Mouse (Mus musculus) lung, adult 2 months (tissue): ENCODE measurements around the gene Itga1. TPM values are rescaled to one million over a fixed set of nuclear protein-coding genes. Genes with fewer than 3 reads are reported as not detected.

Source experiments
- DNase-seq: peaks from one replicate; pipeline ENCODE4 v3.0.0; 2022
- H3K4me1 ChIP-seq: fragments of 200-500 bp; 2 replicates; pipeline ENCODE4 v1.6.1; 2011; ENCODE audit warnings: low read length; ENCODE audit not compliant: control insufficient read depth, insufficient read depth
- H3K4me3 ChIP-seq: fragments of 200-500 bp; replicated peaks from 2 replicates; pipeline ENCODE3; 2011; ENCODE audit warnings: low read depth, mild to moderate bottlenecking, control low read depth, low read length; ENCODE audit errors: extremely low read depth
- CTCF ChIP-seq: fragments of 200-500 bp; IDR thresholded peaks from 2 replicates; pipeline ENCODE4 v1.5.1; 2011; ENCODE audit warnings: mild to moderate bottlenecking, low read length, control low read depth; ENCODE audit not compliant: insufficient read depth
- POLR2A ChIP-seq: fragments of 200-500 bp; IDR thresholded peaks from 2 replicates; pipeline ENCODE4 v1.6.1; 2011; ENCODE audit warnings: low read depth, mild to moderate bottlenecking, control low read depth, low read length, borderline replicate concordance; ENCODE audit errors: extremely low read depth
- WGBS: fragments of 180-500 bp; shearing (Covaris S2); methylation state at CpG from one replicate; pipeline ENCODE4 v1.1.7; 2018; 5-methylcytosine and 5-hydroxymethylcytosine counted together
- polyA plus RNA-seq: library from polyadenylated mRNA; depleted of rRNA; stranded (reverse); fragments of >200 nt; gene quantifications from 2 replicates; pipeline ENCODE4 v1.2.3, GENCODE M21; 2012

Itga1 gene
- polyA plus RNA-seq, 1 experiment: 36.1 TPM

DNA sequence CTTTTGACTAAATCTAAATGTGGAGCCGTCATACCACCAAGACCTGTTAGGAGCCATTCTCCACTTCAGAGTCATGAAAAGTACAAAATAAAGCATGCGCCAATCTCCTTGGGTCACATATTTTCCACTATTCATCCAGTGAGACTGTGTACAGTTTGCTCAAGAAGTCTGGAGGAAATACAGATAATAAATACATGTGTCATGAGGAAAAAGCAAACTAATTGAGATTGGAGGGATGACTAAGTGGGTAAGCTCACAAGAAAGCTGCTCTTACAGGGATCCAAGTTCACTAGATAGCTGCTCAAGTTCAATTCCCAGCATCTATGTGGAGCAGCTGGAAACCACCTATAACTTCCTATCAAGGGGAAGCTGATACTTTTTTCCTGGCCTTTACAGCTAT is 24.8 kb upstream of the Itga1 start:
- no peak overlapping the region for H3K4me3 ChIP-seq
- H3K4me1 ChIP-seq: 0 out of 2 replicates have a peak, but pooled peaks cover 3% of the 10 kb centered on the region
- 85% methylated on average over 2 of the region's 2 CpGs for WGBS
- no peak for TF ChIP-seq POLR2A
- no peak for TF ChIP-seq CTCF
- no peak for DNase-seq

- DNase-seq: no peak
- no peak overlapping the region for H3K4me3 ChIP-seq
- 0 out of 2 replicates have a peak, but pooled peaks cover 3% of the 10 kb centered on the region for H3K4me1 ChIP-seq
- TF ChIP-seq CTCF (no peak), POLR2A (no peak)
- 56% methylated on average over 4 of the region's 4 CpGs for WGBS
Measured at GRCm38 (mm10) chr13:115125130-115125529, 23.4 kb upstream of the Itga1 start.

DNA sequence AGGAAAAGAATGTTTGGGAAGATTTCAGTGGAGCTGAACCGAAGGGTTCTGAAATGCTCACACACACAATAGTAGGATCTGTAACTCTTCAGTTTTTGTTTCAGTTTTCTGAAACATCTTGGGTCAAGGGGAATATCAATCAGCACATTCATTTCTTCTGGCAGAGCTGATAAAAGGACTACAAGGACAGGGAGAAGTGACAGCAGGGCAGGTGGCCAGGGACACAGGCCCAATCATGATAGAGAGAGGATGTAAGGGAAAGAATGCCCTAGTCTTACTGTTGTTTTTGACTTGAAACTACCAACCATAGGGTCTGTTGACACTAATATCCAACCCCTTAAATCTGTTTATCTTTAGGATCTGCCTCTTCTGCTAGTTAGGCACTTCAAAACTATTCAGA is 22.8 kb upstream of the Itga1 start:
- WGBS: 55% methylated on average over 1 of the region's 1 CpGs
- H3K4me3 ChIP-seq: no peak overlapping the region
- DNase-seq: no peak
- H3K4me1 ChIP-seq: no peaks in the 10 kb centered on the region
- TF ChIP-seq POLR2A: no peak

DNA sequence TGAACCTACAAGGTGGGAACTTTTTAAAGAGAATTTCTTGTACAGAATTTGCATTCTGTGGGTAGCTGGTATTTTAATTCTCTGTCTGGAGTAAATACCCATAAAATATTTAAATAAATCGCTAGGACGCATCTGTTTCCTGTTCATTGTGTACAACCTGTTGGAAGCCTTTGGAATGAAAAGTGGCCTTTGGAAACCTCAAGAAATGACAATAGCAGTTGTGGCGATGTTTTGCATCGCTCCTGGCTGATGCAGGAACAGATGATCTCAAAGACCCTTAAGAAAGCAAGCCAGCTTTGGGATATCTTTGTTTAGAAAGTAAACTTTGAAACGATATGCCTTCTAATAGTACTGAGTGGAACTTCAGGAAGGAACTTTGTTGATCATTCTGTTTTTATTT is 17.0 kb upstream of the Itga1 start:
- no peak overlapping the region for H3K4me3 ChIP-seq
- 38% methylated on average over 5 of the region's 5 CpGs for WGBS
- H3K4me1 ChIP-seq: no peaks in the 10 kb centered on the region
- TF ChIP-seq POLR2A (no peak), CTCF (no peak)
- no peak for DNase-seq

- Histone ChIP-seq H3K4me3 (no peak overlapping the region), H3K4me1 (no peaks in the 10 kb centered on the region)
- TF ChIP-seq POLR2A: no peak
- DNase-seq: no peak
- whole genome bisulfite sequencing: 66% methylated on average over 3 of the region's 3 CpGs
Measured at GRCm38 (mm10) chr13:115118195-115118594, 16.4 kb upstream of the Itga1 start.

DNA sequence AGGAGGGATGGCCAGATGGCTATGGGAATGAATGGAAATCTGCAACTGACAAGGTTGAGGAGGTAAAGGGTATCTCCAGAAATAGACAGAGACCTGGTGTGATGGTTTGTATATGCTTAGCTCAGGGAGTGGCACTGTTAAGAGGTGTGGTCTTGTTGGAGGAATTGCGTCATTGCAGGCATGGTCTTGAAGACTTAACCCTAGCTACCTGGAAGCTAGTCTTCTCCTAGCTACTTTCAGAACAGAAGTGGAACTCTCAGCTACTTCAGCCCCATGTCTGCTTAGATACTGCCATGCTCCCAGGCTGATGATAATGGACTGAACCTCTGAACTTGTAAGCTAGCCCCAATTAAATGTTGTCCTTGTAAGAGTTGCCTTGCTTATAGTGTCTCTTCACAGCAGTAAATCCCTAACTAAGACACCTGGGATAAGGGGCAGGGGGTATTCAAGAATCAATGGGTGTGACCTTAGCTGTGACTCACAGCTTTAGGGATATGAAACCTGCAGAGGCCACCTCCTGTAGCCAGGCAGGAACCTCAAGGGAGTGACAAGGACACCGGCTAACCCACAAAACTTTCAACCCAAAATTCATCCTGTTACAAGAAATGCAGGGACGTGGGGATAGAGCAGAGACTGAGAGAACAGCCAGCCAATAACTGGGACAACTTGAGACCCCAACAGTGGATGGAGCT is 15.3 kb upstream of the Itga1 start:
- DNase-seq: no peak
- no peak overlapping the region for H3K4me3 ChIP-seq
- WGBS: 81% methylated on average over 3 of the region's 3 CpGs
- TF ChIP-seq POLR2A: no peak
- TF ChIP-seq CTCF: no peak
- H3K4me1 ChIP-seq: no peaks in the 10 kb centered on the region

DNA sequence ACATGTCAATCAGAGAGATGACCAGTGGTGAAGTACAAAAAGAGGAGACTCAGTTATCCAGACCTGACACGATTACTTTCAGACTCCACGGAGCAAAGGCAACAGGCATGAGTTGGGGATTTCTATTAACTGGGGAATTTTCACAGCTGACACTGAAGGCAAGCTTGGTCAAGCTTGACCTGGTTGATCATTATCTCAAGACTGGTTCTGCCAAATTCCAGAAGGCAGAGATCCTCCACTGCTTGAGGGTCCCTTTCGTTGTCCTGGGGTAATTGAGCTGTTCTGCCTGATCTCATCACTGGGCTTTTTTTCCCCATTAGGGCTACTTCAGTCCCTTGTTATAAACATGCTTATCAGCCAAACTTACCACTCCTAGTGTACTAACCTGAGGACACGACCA is 7.9 kb upstream of the Itga1 start:
- Histone ChIP-seq H3K4me3 (no peak overlapping the region), H3K4me1 (peaks cover 7% of the 10 kb centered on the region)
- DNase-seq: no peak
- no peak for TF ChIP-seq POLR2A
- TF ChIP-seq CTCF: no peak
- 77% methylated on average over 4 of the region's 4 CpGs for WGBS

DNA sequence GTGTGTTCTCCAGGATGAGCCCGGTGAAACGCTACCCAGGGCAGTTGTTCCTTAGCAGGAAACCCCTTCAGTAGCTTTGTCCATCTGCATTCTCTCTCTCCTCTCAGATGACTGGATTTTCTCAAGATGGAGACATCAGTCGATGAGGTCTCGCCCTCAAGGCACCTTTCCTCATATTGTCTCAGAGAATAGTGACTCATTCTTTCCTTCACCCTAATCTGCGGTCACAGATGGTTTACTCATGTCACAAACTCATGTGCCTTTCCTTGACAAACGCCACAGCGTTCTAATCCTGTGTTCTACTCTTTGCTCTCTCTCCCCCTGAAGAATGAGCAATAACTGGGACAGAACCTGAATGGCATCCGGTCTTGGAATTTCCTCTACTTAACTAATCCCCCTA is 5.7 kb upstream of the Itga1 start:
- 73% methylated on average over 8 of the region's 8 CpGs for WGBS
- TF ChIP-seq CTCF (no peak), POLR2A (no peak)

DNA sequence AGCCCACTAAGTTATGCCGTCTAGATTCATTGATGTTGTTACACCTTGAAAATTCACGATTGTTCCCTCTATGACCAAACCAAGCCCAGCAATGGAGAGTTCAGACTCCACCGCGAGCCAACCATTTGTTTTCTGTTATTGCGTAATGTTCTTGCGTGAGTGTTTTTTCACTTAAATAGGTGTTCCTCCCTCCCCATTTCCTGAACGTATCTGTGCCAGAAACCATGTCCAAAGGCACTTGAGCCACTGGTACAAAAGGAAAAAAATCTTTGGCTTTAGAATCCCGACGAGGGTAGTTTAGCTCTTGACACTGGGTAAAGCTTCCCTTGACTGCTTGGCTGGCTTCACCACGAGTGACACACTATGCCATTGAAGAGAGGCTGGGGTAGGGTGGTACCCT is 4.4 kb upstream of the Itga1 start:
- TF ChIP-seq CTCF (no peak), POLR2A (no peak)
- Histone ChIP-seq H3K4me3 (no peak overlapping the region), H3K4me1 (peaks cover 7% of the 10 kb centered on the region)
- WGBS: 30% methylated on average over 10 of the region's 10 CpGs
- no peak for DNase-seq

More for the DNA sequence above, 5.7 kb upstream of the Itga1 start:
- Histone ChIP-seq H3K4me1 (peaks cover 7% of the 10 kb centered on the region), H3K4me3 (no peak overlapping the region)
- DNase-seq: no peak

- H3K4me1 ChIP-seq: peaks cover 9% of the 10 kb centered on the region
- H3K4me3 ChIP-seq: no peak overlapping the region
- 92% methylated on average over 2 of the region's 2 CpGs for WGBS
- DNase-seq: no peak
- TF ChIP-seq POLR2A: no peak
- no peak for TF ChIP-seq CTCF
Measured at GRCm38 (mm10) chr13:115102754-115103153, 990 bp upstream of the Itga1 start.
